Mouse (Mus musculus) kidney, adult 2 months (tissue): ENCODE data around the gene 4931406P16Rik.

Experiments
- CTCF ChIP-seq: fragments of 200-500 bp; conservative IDR thresholded peaks from 2 replicates; pipeline ENCODE4 v1.5.1; 2011; ENCODE audit warnings: low read depth, mild to moderate bottlenecking, control low read depth, low read length, moderate library complexity, mixed read lengths; ENCODE audit not compliant: insufficient read depth, insufficient read length
- POLR2A ChIP-seq: fragments of 200-500 bp; IDR thresholded peaks from one replicate; pipeline ENCODE4 v1.6.1; 2011; ENCODE audit warnings: low read depth, low read length, control low read depth

GRCm38 (mm10) chr7:34255916-34256315 is 57.4 kb downstream of the 4931406P16Rik start:
- TF ChIP-seq CTCF (no peak), POLR2A (no peak)
